Mouse (Mus musculus) limb, embryonic 14.5 days (tissue): ENCODE measurements around the gene Plxna1. TPM values are rescaled to one million over a fixed set of nuclear protein-coding genes. Genes with fewer than 3 reads are reported as not detected.

Source experiments
- ATAC-seq: fragments of 200-750 bp; cut with Nextera tagmentation; 2 replicates; pipeline ENCODE4 v1.8.0; 2017; ENCODE audit warnings: low read depth, moderate number of reproducible peaks, moderate TSS enrichment; ENCODE audit not compliant: low FRiP score
- DNase-seq: peaks from one replicate; pipeline ENCODE4 v3.0.0-alpha.2; 2015; ENCODE audit warnings: low spot score
- H3K27ac ChIP-seq: fragments of 300-500 bp; sonication (generic); replicated peaks from 2 replicates; pipeline ENCODE4 v1.5.1; 2014; ENCODE audit warnings: low read depth, mild to moderate bottlenecking, low read length, moderate library complexity, mixed read lengths
- H3K27me3 ChIP-seq: fragments of 300-500 bp; sonication (generic); 2 replicates; pipeline ENCODE4 v1.6.1; 2014; ENCODE audit warnings: low read length, mixed read lengths; ENCODE audit not compliant: control insufficient read depth, insufficient read depth
- H3K36me3 ChIP-seq: fragments of 300-500 bp; sonication (generic); 2 replicates; pipeline ENCODE4 v1.6.1; 2014; ENCODE audit warnings: mild to moderate bottlenecking, low read length, moderate library complexity, mixed read lengths; ENCODE audit not compliant: control insufficient read depth, insufficient read depth
- H3K4me1 ChIP-seq: fragments of 300-500 bp; sonication (generic); 2 replicates; pipeline ENCODE4 v1.6.1; 2014; ENCODE audit warnings: antibody characterized with exemption, low read length, mixed read lengths; ENCODE audit not compliant: control insufficient read depth, insufficient read depth
- H3K4me2 ChIP-seq: fragments of 300-500 bp; sonication (generic); replicated peaks from 2 replicates; pipeline ENCODE4 v1.6.1; 2014; ENCODE audit warnings: low read depth, mild to moderate bottlenecking, low read length, moderate library complexity; ENCODE audit not compliant: severe bottlenecking
- H3K4me3 ChIP-seq: fragments of 300-500 bp; sonication (generic); replicated peaks from 2 replicates; pipeline ENCODE4 v1.5.1; 2014; ENCODE audit warnings: low read length
- H3K9ac ChIP-seq: fragments of 300-500 bp; sonication (generic); 2 replicates; pipeline ENCODE4 v1.6.1; 2014; ENCODE audit warnings: mild to moderate bottlenecking, low read depth, low read length, moderate library complexity; ENCODE audit not compliant: severe bottlenecking
- H3K9me3 ChIP-seq: fragments of 300-500 bp; sonication (generic); 2 replicates; pipeline ENCODE4 v1.6.1; 2016; ENCODE audit warnings: low read length; ENCODE audit not compliant: control insufficient read depth
- POLR2A ChIP-seq: fragments of 200-500 bp; IDR thresholded peaks from 2 replicates; pipeline ENCODE4 v1.8.0; 2012; ENCODE audit warnings: inconsistent platforms, mild to moderate bottlenecking, moderate library complexity, borderline replicate concordance; ENCODE audit not compliant: insufficient read depth, insufficient read length; ENCODE audit errors: extremely low read depth
- WGBS: fragments of 180-500 bp; shearing (Covaris S2); extraction: QIAGEN DNeasy Blood & Tissue Kit; methylation state at CpG from one replicate; pipeline ENCODE4 v1.1.7; 2014; 5-methylcytosine and 5-hydroxymethylcytosine counted together
- polyA plus RNA-seq, 2 experiments: library from polyadenylated mRNA; depleted of rRNA in 1 of 2; stranded (reverse) in 1 of 2; unstranded in 1 of 2; fragments of >200 nt; fragmentation: Nextera tagmentation in 1 of 2; extraction: Ambion mirVana in 1 of 2; gene quantifications; 2 replicates each; pipeline versions ENCODE4 v1.2.1 to v1.2.3; 2012 to 2014

Plxna1 gene
- polyA plus RNA-seq, 2 experiments: 36.8 to 66.4 TPM

DNA sequence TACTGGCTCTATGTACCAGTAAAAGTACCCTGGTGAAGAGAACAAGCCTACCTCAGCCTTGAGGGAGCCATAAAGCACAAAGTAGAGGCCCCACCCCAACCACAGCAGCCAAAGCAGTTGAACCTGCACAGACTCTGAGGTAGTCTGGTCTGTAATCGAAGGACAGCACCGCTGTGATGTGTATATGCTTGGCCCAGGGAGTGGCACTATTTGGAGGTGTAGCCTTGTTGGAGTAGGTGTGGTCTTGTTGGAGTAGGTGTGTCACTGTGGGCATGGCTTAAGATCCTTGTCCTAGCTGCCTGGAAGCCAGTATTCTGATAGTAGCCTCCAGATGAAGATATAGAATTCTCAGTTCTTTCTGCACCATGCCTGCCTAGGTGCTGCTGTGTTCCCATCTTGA, 29.8 kb upstream of the Plxna1 start:
- Histone ChIP-seq H3K36me3 (no peaks in the 10 kb centered on the region), H3K4me3 (no peak overlapping the region), H3K9me3 (no peaks in the 10 kb centered on the region), H3K4me1 (no peaks in the 10 kb centered on the region), H3K9ac (no peak overlapping the region), H3K27me3 (no peaks in the 10 kb centered on the region), H3K27ac (no peak overlapping the region), H3K4me2 (no peak overlapping the region)
- no peak for TF ChIP-seq POLR2A
- ATAC-seq: no peak
- DNase-seq: no peak
- 85% methylated on average over 2 of the region's 2 CpGs for WGBS

DNA sequence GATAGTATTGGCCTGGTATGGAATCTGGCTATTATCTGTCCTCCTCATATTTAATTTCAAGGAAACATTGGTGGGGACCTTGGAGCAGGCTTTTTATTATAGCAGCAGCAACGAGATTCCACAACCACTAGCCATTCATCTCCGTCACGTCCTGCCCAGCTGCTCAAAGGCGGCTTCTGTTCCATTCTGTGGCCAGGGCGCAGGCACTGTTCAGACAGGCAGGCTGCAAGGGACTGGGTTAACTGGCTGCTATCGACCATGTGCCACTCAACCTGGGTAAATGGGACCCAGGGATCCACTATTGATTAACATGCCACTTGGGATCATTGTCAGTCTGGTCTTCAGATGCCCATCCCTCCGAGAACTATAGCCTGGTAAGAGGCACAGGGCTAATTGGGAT, 27.4 kb upstream of the Plxna1 start:
- H3K9me3 ChIP-seq: no peaks in the 10 kb centered on the region
- H3K27ac ChIP-seq: no peak overlapping the region
- H3K4me1 ChIP-seq: no peaks in the 10 kb centered on the region
- WGBS: 79% methylated on average over 7 of the region's 7 CpGs
- H3K36me3 ChIP-seq: no peaks in the 10 kb centered on the region
- H3K9ac ChIP-seq: no peak overlapping the region
- DNase-seq (no peak), ATAC-seq (no peak)
- no peak for TF ChIP-seq POLR2A
- H3K4me2 ChIP-seq: no peak overlapping the region
- no peaks in the 10 kb centered on the region for H3K27me3 ChIP-seq
- H3K4me3 ChIP-seq: no peak overlapping the region

DNA sequence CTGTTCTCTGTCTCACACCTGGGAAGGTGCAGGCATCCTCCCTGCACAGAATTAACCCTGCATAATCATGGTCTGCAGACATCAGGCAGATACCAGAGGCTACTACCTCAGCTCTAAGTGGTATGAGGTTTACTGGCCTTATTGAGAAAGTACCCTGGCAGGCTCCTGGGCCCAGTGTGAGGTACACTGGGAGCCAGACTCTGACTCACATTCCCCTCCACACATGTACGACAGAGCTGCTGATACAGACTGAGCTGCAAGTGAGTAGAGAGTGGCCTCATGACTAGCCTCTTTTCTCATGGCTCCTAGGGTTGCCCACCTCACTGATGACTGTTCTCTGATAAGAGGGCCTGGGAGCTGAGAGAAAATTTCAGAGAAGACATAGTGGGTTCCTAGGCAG, 24.5 kb upstream of the Plxna1 start:
- Histone ChIP-seq H3K9me3 (no peaks in the 10 kb centered on the region), H3K27ac (no peak overlapping the region), H3K9ac (no peak overlapping the region), H3K4me3 (no peak overlapping the region), H3K4me1 (no peaks in the 10 kb centered on the region), H3K4me2 (no peak overlapping the region), H3K27me3 (no peaks in the 10 kb centered on the region), H3K36me3 (no peaks in the 10 kb centered on the region)
- WGBS: 61% methylated on average over 1 of the region's 1 CpGs
- no peak for TF ChIP-seq POLR2A
- DNase-seq (no peak), ATAC-seq (no peak)

DNA sequence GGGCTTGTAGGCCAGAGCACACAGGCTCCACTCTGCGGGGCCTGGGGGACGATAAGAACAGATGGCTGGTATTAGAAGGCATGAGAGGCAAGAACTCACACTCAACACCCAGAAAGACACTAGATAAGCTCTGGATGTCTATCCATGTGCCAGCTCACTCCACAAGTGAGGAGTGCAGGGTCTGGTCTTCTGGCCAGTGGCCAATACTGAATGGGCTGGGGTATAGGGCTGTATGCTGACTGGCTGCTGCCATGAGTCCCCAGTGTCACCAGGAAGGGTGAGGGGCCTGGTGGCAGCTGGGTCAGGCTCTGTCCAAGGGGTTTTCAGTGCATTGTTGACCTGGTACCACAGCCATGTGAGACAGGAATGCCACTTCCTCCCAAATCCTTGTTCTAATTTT, 22.3 kb upstream of the Plxna1 start:
- no peak for DNase-seq
- 82% methylated on average over 2 of the region's 2 CpGs for WGBS
- no peak for TF ChIP-seq POLR2A

DNA sequence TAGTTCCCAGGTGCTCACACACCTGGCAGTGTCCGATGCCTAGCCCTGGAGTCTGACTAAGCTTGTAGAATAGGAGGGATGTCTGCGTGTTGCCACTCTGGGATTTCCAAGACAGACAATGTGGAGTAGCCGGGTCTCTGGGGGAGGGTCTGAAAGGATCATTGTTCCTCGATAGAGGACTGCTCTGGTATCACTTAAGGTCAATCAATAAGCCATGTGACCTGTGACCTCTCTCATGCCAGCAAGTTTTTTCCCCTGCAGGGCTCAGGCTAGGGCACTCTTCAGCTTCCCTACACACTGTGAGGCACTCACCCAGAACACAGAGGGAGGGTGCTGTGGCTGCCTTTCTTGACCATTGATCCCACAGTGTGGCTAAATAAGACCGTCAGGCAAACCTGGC, 19.4 kb upstream of the Plxna1 start:
- H3K4me2 ChIP-seq: no peak overlapping the region
- DNase-seq (no peak), ATAC-seq (no peak)
- 61% methylated on average over 5 of the region's 5 CpGs for WGBS
- no peak for TF ChIP-seq POLR2A
- H3K27ac ChIP-seq: no peak overlapping the region
- no peak overlapping the region for H3K4me3 ChIP-seq
- H3K27me3 ChIP-seq: no peaks in the 10 kb centered on the region
- H3K9ac ChIP-seq: no peak overlapping the region
- no peaks in the 10 kb centered on the region for H3K36me3 ChIP-seq
- no peaks in the 10 kb centered on the region for H3K9me3 ChIP-seq
- H3K4me1 ChIP-seq: no peaks in the 10 kb centered on the region

More for the DNA sequence above, 22.3 kb upstream of the Plxna1 start:
- no peak overlapping the region for H3K9ac ChIP-seq
- no peaks in the 10 kb centered on the region for H3K36me3 ChIP-seq
- ATAC-seq: no peak
- H3K9me3 ChIP-seq: no peaks in the 10 kb centered on the region
- no peak overlapping the region for H3K27ac ChIP-seq
- no peak overlapping the region for H3K4me3 ChIP-seq
- H3K4me2 ChIP-seq: no peak overlapping the region
- H3K27me3 ChIP-seq: no peaks in the 10 kb centered on the region
- no peaks in the 10 kb centered on the region for H3K4me1 ChIP-seq

DNA sequence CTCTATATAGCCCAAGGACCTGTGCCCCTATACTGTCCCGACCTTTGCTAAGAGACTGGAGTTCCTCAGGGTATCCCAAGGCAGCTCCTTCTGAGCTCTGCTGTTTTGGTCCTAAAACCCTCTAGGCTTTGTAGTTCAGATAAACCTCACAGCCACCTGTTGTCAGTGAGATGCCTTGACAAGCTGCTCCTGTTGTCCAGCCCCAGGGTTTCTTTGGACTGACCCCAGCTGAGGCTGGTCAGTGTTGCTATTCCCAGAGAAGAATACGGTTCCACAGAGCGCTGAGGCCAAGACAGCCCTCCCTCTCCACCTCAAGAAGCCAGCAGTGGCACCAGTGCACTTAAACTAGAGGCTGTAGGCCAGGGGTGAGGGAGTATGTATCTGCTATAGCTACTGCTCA, 18.8 kb upstream of the Plxna1 start:
- H3K4me3 ChIP-seq: no peak overlapping the region
- WGBS: 72% methylated on average over 3 of the region's 3 CpGs
- no peak for TF ChIP-seq POLR2A
- no peak overlapping the region for H3K4me2 ChIP-seq
- H3K27me3 ChIP-seq: no peaks in the 10 kb centered on the region
- ATAC-seq (no peak), DNase-seq (no peak)
- H3K36me3 ChIP-seq: no peaks in the 10 kb centered on the region
- H3K4me1 ChIP-seq: no peaks in the 10 kb centered on the region
- no peak overlapping the region for H3K9ac ChIP-seq
- H3K9me3 ChIP-seq: no peaks in the 10 kb centered on the region
- H3K27ac ChIP-seq: no peak overlapping the region
